Mouse (Mus musculus) NIH3T3 (cell line): Measurements from ENCODE around the gene Hist1h4h.
"Not testable (repeated sequence)": the region's sequence is repeated elsewhere in the genome, so short reads cannot be mapped to it uniquely, and the experiment has no call there.

Source experiments
- DNase-seq: peaks from one replicate; pipeline ENCODE4 v3.0.0-alpha.2; 2012; ENCODE audit warnings: low read depth

The Hist1h4h gene

DNA sequence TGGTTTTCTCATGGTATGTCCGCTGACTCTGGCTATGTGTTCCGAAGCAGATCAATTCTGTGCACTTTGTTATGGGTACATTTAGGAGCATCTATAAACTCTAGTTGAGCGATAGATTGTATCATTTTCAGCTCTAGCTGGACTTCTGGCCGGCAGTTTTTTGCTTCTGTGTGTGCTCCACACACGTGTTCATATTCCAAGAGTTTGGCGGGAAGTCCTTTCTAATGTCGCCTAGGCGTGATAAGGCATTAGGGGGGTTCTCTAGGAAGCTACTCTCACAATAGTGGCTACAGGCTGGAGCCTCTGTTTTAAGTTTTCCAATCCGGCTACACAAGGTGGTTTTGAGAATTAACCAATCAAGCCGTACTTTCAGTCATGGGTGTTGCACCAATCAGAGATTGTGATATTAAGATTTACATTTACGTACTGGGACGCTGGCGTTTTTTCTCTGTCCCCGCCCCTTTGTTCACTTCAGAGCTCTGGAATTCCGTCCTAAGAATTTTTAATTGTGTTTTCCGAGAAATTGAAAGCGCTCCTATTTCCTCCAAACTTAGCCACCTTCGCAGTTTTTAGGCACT is 25.1 kb downstream of the Hist1h4h start:
- peak; percentile 90 for DNase-seq

DNA sequence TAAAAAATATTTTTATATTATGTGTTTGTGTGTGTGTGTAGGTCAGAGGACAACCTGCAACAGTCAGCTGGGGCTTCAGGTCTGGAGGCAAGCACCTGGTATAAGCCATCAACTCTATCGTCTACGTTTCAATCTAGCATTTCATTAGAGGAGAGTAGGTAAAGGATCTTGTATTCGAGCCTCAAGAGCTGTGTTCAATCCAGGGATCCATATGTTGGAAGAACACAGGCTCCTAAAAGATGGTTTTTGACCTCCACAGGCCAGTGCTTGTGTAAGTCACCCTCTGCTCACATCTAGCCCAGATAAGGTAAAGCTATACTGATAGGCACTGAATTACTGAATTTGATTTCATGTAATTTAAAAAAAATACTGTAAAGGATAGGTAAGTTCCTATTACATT is 26.1 kb downstream of the Hist1h4h start:
- no peak for DNase-seq

DNA sequence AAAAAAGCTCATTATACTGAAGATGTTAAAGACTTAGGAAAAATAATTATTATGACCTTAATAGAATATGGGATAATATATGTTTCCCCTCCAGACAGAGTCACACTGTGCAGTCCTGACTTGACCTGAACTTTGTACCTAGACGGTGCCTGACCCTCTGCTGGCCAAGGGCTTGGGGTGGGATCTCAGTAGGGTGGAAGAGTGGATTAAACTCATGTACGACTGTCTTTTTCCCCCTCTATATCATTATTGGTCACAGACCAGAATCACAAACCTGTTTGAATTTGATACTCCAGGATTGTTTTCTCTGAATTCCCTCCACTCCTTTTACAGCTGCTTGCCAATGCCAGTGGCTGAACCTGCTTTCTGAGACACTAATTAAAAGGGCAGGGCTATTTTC is 29.8 kb downstream of the Hist1h4h start:
- not testable (repeated sequence) for DNase-seq

DNA sequence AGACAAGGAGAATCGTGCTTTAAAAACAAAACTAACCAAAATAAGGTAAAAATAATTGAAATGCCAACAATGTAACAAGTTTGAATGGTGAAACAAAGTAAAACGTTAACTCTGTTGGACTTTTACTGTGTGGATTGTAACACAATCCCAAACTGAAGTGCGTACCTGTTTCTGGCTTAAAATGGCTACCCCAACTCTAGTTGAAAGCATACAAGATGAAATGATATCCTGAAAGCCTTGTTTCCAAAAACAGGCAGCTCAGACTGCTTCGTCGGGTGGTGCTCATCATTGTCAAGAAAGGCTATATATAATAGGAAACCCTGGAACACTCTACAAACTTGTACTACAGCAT is 30.7 kb downstream of the Hist1h4h start:
- DNase-seq: not testable (repeated sequence)

DNA sequence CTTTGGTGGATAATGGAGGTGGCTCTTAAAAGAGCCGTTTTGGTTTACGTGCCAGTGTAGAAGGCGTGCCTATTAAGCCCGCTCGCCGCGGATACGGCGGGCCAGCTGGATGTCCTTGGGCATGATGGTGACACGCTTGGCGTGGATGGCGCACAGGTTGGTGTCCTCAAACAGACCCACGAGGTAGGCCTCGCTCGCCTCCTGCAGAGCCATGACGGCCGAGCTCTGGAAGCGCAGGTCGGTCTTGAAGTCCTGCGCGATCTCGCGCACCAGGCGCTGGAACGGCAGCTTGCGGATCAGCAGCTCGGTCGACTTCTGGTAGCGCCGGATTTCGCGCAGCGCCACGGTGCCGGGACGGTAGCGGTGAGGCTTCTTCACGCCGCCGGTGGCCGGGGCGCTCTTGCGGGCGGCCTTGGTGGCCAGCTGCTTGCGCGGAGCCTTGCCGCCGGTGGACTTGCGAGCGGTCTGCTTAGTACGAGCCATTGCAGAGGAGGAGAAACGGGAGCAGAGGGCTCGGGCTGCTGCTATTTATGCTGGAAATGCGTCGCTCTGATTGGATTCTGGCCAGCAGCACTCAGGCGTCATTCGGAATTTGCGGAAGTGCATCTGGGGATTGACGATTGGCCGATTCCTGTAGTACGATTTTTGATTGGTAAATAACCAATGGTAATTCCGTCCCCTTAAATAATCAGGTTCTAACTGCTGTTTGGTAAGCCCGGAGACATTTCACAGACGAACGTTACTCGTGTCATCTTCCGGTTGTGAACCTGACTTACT is 31.2 kb downstream of the Hist1h4h start, which contains the start of gene Hist1h3e:
TSS of gene Hist1h3e (minus strand) at position 487 of the 777 bp plus-strand sequence.
- DNase-seq: peak; percentile 95

DNA sequence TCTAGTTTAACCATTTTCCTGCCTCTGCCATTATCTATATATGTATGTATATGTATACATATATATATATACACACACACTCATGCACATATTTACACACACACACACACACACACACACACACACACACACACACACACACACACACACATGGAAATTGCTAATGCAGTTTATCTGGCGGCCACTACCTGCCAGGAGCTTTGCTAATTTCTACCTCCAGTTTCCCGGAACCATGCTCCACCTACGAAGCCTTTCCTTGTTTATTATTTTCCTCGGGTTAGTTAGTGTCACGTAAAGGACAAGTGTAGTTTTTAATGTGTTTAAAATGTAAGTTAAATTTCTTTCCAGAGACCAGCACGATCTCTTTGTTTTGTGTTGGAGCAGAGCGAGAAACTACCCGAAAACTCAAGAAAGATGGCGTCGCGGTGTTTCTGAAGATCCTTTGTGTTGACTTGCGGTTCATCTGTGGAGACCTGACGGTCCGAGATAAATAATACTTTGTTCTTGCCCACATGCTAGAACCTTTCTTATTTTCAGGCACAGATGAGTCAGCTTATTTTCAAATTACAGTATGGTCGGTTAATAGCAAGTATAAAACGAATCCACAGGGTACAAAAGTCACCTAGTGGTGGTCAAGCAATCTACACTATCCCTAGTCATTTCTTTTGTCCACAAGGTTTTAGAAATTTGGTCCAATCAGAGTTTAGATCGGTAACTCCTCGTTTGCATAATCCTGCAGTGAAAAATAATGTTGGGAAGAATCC is 32.0 kb downstream of the Hist1h4h start:
- peak; percentile 70 for DNase-seq

DNA sequence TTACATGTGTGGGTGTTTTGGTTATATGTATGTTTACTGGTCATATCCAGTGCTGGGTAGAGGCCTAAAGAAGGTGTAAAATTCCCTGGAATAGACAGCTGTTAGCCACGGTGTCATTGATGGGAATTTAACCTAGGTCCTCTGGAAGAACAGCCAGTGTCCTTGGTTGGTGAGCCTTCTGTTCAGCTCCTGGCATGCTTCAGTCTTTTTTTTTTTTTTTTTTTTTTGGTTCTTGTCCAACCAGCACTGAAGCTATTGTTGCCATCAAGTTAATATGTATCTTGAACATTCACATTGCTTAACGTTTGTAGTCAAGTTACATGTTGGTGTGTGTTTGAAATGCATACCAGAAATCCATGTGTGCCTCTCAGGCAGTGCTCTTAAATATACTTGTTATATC is 33.6 kb downstream of the Hist1h4h start:
- no peak for DNase-seq

DNA sequence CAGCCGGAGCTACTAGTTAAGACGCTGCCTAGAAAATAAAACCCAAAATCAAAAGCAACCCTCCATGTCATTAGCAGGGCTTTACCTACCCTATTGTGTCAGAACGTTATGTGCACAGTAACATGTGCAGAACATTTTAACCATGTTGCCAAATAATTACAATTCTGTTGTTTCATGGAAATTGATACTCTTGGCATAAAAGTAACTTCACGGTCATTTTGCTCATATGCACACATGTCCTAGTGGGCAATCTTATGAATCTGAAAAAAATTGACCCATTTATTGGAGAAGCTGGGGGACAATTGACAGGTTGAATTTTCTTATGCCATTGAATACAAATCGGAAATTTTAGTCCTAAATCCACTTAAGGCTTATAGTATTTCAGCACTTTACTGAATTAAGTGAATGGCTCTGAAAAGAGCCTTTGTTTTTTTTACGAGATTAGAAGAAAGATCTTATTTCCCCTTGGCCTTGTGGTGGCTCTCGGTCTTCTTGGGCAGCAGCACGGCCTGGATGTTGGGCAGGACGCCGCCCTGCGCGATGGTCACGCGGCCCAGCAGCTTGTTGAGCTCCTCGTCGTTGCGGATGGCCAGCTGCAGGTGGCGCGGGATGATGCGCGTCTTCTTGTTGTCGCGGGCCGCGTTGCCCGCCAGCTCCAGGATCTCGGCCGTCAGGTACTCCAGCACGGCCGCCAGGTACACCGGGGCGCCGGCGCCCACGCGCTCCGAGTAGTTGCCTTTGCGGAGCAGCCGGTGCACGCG is 39.6 kb downstream of the Hist1h4h start:
- DNase-seq: not testable (repeated sequence)

DNA sequence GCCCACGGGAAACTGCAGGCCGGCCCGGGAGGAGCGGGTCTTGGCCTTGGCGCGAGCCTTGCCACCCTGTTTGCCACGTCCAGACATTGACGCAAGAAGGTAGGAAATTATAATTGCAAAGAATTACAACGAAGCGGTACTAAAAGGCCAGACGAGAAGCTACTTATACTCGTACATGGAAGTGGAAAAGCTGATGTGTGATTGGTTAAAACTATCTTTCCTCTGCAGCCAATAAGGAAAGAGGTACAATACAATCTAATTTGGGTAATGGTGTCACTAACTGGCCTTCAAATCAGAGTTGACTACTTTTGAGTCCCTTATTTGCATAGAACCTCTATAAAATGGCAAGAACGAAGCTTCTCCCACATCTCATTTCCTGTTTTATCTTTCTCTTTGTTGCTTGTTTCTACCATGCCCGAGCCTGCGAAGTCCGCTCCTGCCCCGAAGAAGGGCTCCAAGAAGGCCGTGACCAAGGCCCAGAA is 40.2 kb downstream of the Hist1h4h start, which contains the start of the genes Hist1h2ae and Hist1h2bg:
TSS of gene Hist1h2ae (minus strand) at position 199 of the 482 bp plus-strand sequence.
TSS of gene Hist1h2bg (plus strand) at position 375 of the 482 bp plus-strand sequence.
- DNase-seq: peak; percentile 84

DNA sequence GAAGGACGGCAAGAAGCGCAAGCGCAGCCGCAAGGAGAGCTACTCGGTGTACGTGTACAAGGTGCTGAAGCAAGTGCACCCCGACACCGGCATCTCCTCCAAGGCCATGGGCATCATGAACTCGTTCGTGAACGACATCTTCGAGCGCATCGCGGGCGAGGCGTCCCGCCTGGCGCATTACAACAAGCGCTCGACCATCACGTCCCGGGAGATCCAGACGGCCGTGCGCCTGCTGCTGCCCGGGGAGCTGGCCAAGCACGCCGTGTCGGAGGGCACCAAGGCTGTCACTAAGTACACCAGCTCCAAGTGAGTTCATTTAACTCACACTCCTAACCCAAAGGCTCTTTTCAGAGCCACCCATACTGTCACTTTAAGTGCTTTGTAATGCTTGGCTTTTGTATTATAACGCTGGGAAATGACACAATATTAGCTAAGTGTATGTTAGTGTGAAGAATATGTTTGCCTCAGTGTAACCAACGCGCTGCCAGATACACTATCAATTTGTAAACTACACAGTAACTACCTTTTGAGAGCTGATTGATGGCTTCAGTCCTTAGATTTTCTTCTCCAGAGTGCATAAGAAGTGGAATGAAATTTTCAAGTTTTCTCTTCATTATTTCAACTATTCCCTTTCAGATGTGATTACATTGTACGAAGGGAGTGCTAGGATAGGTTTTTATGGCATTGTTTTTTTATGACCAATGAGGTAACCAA is 40.8 kb downstream of the Hist1h4h start:
- DNase-seq: not testable (repeated sequence)

DNA sequence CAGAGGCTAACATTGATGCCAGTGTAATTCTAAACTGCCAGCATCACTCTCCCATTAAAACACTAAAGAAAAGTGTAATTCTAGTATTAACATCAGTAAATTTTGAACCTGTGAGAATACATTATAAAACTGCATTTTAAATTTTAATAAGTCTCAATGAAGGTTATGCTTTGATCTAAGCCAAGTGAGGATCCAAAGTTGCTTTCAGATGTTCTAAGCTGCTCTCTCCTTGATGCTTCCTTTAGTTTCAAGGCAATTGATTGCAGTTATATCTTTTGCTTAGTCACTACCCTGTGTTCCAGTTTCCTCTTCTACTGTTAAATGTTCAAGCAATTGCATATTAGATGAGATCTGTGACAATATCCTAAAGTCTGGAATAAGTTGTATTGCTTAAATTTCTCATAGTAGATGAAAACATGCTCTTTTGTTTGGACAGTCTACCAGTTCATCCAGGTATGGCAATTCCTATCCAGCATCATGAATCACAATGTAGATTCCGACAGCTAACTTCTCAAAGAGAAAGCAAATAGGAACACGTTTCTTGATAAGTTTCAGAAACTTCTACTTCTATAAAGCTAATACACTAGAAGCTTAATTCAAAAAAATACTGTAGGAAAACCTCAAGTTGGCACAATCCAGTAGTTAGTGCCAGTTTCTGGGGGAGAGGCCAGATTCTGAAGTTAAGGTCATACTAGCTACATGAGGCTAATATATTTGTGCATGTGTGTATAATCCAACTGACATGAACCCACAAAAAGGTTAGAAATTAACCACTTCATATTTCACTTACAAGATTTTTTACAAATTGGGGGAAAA is 41.6 kb downstream of the Hist1h4h start:
- no peak for DNase-seq

DNA sequence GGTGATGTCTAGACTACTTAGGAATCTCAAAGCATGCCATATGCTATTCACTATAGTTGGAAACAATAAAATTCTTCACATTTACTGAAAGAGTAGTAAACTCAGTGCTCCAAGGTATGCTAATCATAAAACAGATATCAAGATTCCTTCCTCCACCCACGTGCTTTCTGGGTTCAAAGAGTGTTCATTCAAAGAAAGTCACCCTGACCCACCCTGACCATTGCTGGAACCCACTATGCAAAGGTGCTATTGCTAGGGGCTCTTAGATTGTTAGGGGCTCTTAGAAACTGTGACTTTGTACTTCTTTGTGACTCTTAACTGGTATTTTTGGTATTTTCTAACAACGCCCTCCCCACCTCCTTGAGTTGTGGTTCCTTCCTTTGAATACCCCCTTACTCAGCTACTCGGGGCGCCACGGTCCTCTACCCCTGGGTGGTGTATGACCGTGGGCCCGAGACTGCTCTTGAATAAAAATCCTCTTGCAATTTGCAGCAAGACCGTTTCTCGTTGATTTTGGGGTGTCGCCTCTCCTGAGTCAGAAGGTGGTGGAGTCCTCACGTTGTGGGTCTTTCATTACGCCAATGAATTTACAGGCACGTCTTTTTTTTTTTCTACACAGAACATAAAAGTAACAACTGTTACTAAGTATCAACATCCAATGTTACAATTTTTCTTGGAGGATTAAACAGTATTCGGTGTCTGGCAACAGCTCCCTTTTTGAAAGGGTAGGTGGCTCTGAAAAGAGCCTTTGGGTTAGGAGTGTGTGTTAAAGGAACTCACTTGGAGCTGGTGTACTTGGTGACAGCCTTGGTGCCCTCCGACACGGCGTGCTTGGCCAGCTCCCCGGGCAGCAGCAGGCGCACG is 42.4 kb downstream of the Hist1h4h start:
- not testable (repeated sequence) for DNase-seq

DNA sequence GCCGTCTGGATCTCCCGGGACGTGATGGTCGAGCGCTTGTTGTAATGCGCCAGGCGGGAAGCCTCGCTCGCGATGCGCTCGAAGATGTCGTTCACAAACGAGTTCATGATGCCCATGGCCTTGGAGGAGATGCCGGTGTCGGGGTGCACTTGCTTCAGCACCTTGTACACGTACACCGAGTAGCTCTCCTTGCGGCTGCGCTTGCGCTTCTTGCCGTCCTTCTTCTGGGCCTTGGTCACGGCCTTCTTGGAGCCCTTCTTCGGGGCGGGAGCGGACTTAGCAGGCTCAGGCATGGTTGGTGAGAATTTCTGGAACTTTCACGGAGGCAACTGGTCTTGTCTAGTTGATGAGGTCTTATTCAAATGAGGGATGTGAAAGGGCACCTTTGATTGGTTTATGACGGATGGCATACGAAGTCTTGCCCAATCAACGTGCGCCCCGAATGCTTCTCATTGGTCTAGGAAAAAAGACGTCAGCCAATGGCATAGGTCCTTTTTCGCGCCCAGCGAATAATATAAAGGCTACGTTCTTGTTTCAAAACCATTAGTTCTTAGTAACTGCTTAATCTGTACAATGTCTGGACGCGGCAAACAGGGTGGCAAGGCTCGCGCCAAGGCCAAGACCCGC is 43.2 kb downstream of the Hist1h4h start, which contains the start of the genes Hist1h2bf and Hist1h2ad:
TSS of gene Hist1h2bf (minus strand) at position 299 of the 627 bp plus-strand sequence.
TSS of gene Hist1h2ad (plus strand) at position 484 of the 627 bp plus-strand sequence.
- peak; percentile 95 for DNase-seq

DNA sequence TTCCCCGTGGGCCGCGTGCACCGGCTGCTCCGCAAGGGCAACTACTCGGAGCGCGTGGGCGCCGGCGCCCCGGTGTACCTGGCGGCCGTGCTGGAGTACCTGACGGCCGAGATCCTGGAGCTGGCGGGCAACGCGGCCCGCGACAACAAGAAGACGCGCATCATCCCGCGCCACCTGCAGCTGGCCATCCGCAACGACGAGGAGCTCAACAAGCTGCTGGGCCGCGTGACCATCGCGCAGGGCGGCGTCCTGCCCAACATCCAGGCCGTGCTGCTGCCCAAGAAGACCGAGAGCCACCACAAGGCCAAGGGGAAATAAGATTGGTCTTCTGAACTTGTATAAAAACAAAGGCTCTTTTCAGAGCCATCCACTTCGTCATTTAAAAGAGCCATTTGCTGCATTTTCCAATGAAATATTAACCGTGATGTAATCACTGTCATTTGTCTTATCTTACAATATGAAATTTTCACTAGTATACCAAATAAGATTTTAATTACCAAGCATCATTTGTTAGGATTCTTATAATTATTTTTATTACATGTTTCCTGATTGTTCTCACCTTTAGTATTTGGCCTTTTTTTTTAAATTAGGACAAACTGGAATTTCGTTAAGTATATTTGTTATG is 43.8 kb downstream of the Hist1h4h start:
- DNase-seq: not testable (repeated sequence)

DNA sequence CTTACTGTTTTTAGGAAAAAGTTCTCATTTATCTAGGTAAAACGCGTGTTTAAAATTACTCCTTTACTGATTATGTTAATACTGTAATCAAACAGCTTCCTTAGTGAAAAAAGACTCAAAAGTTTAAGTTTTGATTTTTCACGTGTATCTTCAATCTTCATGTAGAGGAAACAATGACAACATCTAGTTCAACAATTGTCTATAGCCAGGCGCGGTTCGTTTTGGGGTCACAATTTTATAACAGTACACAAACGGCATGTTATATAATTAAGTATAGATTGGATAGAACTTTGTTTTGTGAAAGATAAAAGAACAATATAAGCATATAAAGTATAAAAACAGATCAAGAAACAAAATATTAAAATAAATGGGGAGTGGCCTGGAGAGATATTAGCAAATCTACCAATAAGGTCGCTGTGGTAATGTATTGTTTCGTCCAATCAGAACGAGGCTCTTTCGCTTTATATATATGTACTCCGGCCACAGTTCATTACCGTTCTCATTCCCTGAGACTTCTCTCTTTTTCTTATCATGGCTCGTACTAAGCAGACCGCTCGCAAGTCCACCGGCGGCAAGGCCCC is 44.5 kb downstream of the Hist1h4h start, which contains the start of gene Hist1h3d:
TSS of gene Hist1h3d (plus strand) at position 493 of the 581 bp plus-strand sequence.
- peak; percentile 84 for DNase-seq

DNA sequence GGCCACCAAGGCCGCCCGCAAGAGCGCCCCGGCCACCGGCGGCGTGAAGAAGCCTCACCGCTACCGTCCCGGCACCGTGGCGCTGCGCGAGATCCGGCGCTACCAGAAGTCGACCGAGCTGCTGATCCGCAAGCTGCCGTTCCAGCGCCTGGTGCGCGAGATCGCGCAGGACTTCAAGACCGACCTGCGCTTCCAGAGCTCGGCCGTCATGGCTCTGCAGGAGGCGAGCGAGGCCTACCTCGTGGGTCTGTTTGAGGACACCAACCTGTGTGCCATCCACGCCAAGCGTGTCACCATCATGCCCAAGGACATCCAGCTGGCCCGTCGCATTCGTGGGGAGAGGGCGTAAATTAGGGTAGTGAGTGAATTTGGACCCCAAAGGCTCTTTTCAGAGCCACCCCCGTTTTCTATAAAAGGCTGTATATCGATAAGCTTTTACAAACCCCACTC is 45.0 kb downstream of the Hist1h4h start:
- not testable (repeated sequence) for DNase-seq

DNA sequence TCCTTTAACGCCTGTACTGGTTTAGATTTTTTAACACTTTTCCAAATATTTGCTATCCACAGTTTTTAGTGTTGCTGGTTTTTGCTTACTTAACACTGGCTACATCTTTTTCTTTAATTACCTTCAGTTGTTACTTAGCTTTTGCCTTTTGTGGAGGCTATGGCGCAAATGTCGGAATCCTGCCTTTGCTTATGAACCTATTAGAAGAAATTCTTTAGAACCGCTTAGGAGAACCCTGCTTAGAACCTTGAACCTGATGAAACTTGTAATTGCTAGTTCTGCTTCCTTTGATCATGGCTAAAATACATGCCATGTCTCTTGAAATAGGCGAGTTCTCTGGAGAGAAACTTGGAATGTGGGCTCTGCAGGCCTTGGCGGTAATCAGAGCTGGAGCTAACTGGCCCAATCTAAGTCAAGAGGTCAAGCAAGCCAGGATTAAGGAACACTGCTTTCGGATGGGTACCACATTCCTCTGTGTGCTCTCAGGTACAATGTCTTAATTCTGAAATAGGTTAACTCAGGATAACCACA is 45.6 kb downstream of the Hist1h4h start:
- peak; percentile 31 for DNase-seq
